Mouse (Mus musculus) myocyte (in vitro differentiated cells): ENCODE results near the gene Fkbp15. TPM values are rescaled to one million over a fixed set of nuclear protein-coding genes. Genes with fewer than 3 reads are reported as not detected.

Experiments
- H3K27me3 ChIP-seq: one replicate; pipeline ENCODE4 v1.6.1; 2011; ENCODE audit not compliant: control insufficient read depth, insufficient read depth, insufficient read length
- H3K36me3 ChIP-seq: one replicate; pipeline ENCODE4 v1.6.1; 2011; ENCODE audit not compliant: control insufficient read depth, insufficient read depth
- H3K4me2 ChIP-seq: one replicate; pipeline ENCODE4 v1.6.1; 2011; ENCODE audit warnings: low read depth, control low read depth
- H3K4me3 ChIP-seq: one replicate; pipeline ENCODE4 v1.5.1; 2011; ENCODE audit warnings: mild to moderate bottlenecking, control low read depth, moderate library complexity
- H3K79me2 ChIP-seq: one replicate; pipeline ENCODE4 v1.6.1; 2011; ENCODE audit not compliant: control insufficient read depth, insufficient read depth
- H3ac ChIP-seq: one replicate; pipeline ENCODE4 v1.6.1; 2011; ENCODE audit not compliant: control insufficient read depth, insufficient read length
- CEBPB ChIP-seq: IDR thresholded peaks from 2 replicates; pipeline ENCODE4 v1.6.1; 2011; ENCODE audit warnings: mild to moderate bottlenecking, moderate library complexity; ENCODE audit not compliant: poor library complexity, insufficient read depth, severe bottlenecking
- E2F4 ChIP-seq: IDR thresholded peaks from one replicate; pipeline ENCODE4 v1.6.1; 2011; ENCODE audit warnings: mild to moderate bottlenecking, control low read depth, moderate library complexity; ENCODE audit not compliant: insufficient read depth
- MAX ChIP-seq: IDR thresholded peaks from one replicate; pipeline ENCODE4 v1.6.1; 2011; ENCODE audit warnings: low read depth, mild to moderate bottlenecking, control low read depth
- MYOD1 ChIP-seq, 3 experiments: IDR thresholded peaks; one replicate each; pipeline ENCODE4 v1.6.1; 2011; ENCODE audit warnings: control low read depth in 2 of 3, low read depth in 2 of 3, mild to moderate bottlenecking in 2 of 3, moderate library complexity in 1 of 3; ENCODE audit not compliant: insufficient read length in 2 of 3, control insufficient read depth in 1 of 3
- MYOG ChIP-seq, 3 experiments: IDR thresholded peaks; one replicate each; pipeline ENCODE4 v1.6.1; 2011; ENCODE audit warnings: control low read depth in 2 of 3, low read depth in 2 of 3, mild to moderate bottlenecking in 2 of 3; ENCODE audit not compliant: insufficient read length in 2 of 3, control insufficient read depth in 1 of 3, insufficient read depth in 1 of 3
- POLR2A ChIP-seq: IDR thresholded peaks from one replicate; pipeline ENCODE4 v1.6.1; 2011; ENCODE audit warnings: low read depth, mild to moderate bottlenecking, control low read depth, moderate library complexity; ENCODE audit not compliant: insufficient read length
- POLR2AphosphoS2 ChIP-seq: IDR thresholded peaks from one replicate; pipeline ENCODE4 v1.6.1; 2011; ENCODE audit warnings: low read depth, control low read depth; ENCODE audit not compliant: insufficient read length
- REST ChIP-seq: IDR thresholded peaks from one replicate; pipeline ENCODE4 v1.6.1; 2011; ENCODE audit warnings: mild to moderate bottlenecking, control low read depth, moderate library complexity; ENCODE audit not compliant: insufficient read depth, insufficient read length
- SRF ChIP-seq: IDR thresholded peaks from one replicate; pipeline ENCODE4 v1.6.1; 2011; ENCODE audit warnings: low read depth; ENCODE audit not compliant: control insufficient read depth, insufficient read length
- TCF12 ChIP-seq: IDR thresholded peaks from one replicate; pipeline ENCODE4 v1.6.1; 2011; ENCODE audit warnings: mild to moderate bottlenecking, control low read depth; ENCODE audit not compliant: poor library complexity, insufficient read depth, severe bottlenecking
- TCF3 ChIP-seq: IDR thresholded peaks from one replicate; pipeline ENCODE4 v1.6.1; 2011; ENCODE audit warnings: low read depth, control low read depth; ENCODE audit not compliant: insufficient read length
- USF1 ChIP-seq: IDR thresholded peaks from one replicate; pipeline ENCODE4 v1.6.1; 2011; ENCODE audit warnings: low read depth, mild to moderate bottlenecking, control low read depth, moderate library complexity
- polyA plus RNA-seq: library from polyadenylated mRNA; unstranded; fragments of >200 nt; fragmentation: generic; extraction: Trizol; gene quantifications from one replicate; pipeline ENCODE4 v1.2.1, GENCODE M21; 2012; ENCODE audit warnings: missing spikeins

Gene Fkbp15
- polyA plus RNA-seq, 1 experiment = 18.4 TPM

DNA sequence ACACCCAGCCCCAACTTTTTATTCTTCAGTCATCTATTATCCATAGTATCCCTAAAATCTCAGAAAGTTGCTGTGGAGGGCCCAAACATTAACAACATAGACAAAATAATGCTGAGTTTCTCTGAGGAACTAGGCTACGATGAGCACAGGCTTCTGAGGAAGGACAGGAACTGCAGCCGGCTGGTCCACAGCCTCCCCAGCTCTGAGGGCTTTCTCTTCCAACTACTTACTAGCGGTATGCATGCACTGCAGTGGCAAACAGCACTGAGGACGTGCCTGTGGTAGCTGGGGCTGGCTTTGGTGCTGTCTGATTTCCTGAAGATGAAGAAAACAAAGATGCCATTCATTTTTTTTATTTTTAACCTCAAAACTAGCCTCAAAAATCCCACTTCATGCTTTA, 14.5 kb downstream of the Fkbp15 start:
- no peaks in the 10 kb centered on the region for H3K79me2 ChIP-seq
- no peak overlapping the region for H3K4me3 ChIP-seq
- no peak for TF ChIP-seq POLR2A
- TF ChIP-seq MYOD1 (IDR thresholded peaks at IDR 0.05; ENCODE audit: control insufficient read depth in 1 of 3, insufficient read length in 2 of 3, low read depth in 2 of 3) = no peak
- no peaks in the 10 kb centered on the region for H3K27me3 ChIP-seq
- no peak overlapping the region for H3K4me2 ChIP-seq
- peaks cover 30% of the 10 kb centered on the region for H3K36me3 ChIP-seq
- no peak overlapping the region for H3ac ChIP-seq

DNA sequence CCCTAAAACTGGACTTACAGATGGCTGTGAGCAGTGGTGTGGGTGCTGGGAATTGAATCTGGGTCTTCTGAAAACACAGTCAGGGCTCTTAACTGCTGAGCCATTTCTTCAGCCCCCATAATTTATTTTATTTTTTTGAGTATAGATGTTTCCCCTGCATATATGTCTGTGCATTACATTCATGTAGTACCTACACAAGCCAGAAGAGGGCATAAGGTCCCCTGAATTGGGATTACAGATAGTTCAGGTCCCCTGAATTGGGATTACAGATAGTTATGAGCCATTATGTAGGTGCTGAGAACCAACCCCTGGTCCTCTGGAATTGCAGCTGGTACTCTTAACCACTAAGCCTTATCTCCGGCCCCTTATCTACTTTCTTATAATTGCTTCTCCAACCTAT, 16.3 kb downstream of the Fkbp15 start:
- peaks cover 42% of the 10 kb centered on the region for H3K36me3 ChIP-seq
- no peaks in the 10 kb centered on the region for H3K79me2 ChIP-seq
- H3K4me2 ChIP-seq = no peak overlapping the region
- no peaks in the 10 kb centered on the region for H3K27me3 ChIP-seq
- H3K4me3 ChIP-seq = no peak overlapping the region
- TF ChIP-seq POLR2AphosphoS2 = no peak
- TF ChIP-seq USF1 = no peak
- no peak for TF ChIP-seq MYOG (IDR thresholded peaks at IDR 0.05; ENCODE audit: control insufficient read depth in 1 of 3, insufficient read depth in 1 of 3, insufficient read length in 2 of 3, low read depth in 2 of 3)
- TF ChIP-seq TCF3 = no peak
- no peak for TF ChIP-seq REST
- no peak for TF ChIP-seq E2F4
- TF ChIP-seq SRF = no peak
- no peak for TF ChIP-seq POLR2A
- TF ChIP-seq CEBPB = no peak
- no peak overlapping the region for H3ac ChIP-seq

DNA sequence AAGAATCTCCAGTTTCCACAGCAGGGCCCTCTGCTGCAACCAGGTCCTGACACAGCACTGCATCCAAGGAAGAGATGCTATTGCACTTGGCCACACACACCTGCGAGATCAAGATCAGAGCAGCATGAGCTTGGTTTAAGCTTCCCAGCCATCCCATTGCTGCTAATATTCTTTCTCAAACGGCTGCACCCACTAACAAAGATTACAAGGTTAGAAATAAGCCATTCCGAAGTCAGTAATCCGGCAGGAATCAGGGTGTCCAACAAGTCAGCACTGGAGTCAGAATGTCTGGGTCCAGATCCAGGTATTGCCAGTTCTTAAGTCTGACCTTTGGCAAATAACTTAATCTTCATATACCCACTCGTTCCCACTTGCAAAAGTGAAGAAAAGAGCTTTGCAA, 21.8 kb downstream of the Fkbp15 start:
- H3K79me2 ChIP-seq = no peaks in the 10 kb centered on the region
- TF ChIP-seq MYOD1 (IDR thresholded peaks at IDR 0.05; ENCODE audit: control insufficient read depth in 1 of 3, insufficient read length in 2 of 3, low read depth in 2 of 3) (no peak), USF1 (no peak), TCF12 (no peak)
- no peak overlapping the region for H3K4me3 ChIP-seq
- H3ac ChIP-seq = no peak overlapping the region
- no peak overlapping the region for H3K4me2 ChIP-seq
- peaks cover 42% of the 10 kb centered on the region for H3K36me3 ChIP-seq
- no peaks in the 10 kb centered on the region for H3K27me3 ChIP-seq

DNA sequence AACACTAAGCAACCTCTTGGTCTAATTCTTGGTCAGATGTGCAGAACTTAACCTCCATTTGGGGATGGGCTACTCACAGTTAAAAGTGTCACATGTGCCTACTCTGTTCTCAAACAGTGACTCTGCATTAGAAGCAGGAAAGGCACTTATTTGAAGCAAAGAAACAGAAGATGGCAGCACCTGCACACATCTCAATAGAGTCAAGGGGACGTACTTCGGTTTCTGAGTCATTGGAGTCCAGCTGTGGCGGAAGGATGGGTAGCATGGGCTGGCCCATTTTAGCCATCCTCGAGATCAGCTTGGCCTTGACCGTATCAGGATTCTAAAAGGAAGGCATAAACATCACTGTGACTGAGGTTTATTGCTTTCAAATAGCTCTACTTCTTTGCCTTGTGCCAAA, 28.4 kb downstream of the Fkbp15 start:
- H3ac ChIP-seq = no peak overlapping the region
- H3K36me3 ChIP-seq = peaks cover 32% of the 10 kb centered on the region
- no peaks in the 10 kb centered on the region for H3K27me3 ChIP-seq
- H3K4me2 ChIP-seq = no peak overlapping the region
- H3K4me3 ChIP-seq = no peak overlapping the region
- H3K79me2 ChIP-seq = no peaks in the 10 kb centered on the region
- TF ChIP-seq CEBPB (no peak), POLR2AphosphoS2 (no peak), USF1 (no peak), TCF3 (no peak), POLR2A (no peak), REST (no peak), MYOG (IDR thresholded peaks at IDR 0.05; ENCODE audit: control insufficient read depth in 1 of 3, insufficient read depth in 1 of 3, insufficient read length in 2 of 3, low read depth in 2 of 3) (no peak), TCF12 (no peak), E2F4 (no peak), SRF (no peak), MAX (no peak), MYOD1 (IDR thresholded peaks at IDR 0.05; ENCODE audit: control insufficient read depth in 1 of 3, insufficient read length in 2 of 3, low read depth in 2 of 3) (no peak)

GRCm38 (mm10) chr4:62328941-62329660, 31.2 kb downstream of the Fkbp15 start:
- Histone ChIP-seq H3K79me2 (no peaks in the 10 kb centered on the region), H3K36me3 (peaks cover 38% of the 10 kb centered on the region), H3ac (no peak overlapping the region)

DNA sequence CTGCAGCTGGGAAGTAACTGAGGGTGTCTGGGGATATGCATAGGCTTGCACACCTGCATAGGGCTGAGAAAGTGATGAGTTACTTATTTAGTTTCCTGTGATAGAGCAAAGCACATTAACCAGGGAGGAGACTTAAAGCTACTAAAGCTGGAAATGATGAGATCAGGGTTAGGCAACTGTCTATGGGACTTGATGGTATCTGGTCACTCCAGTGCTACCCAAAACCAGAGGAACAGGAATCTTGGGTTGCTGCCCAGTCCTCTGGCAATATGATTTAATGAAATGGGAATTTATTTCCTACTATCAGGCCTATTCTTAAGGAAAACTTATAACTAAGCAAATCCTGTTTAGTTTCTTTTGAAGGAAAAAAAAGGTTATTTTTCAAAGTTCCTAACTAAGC, 34.2 kb downstream of the Fkbp15 start:
- H3K4me2 ChIP-seq = no peak overlapping the region
- TF ChIP-seq SRF = no peak
- TF ChIP-seq CEBPB = no peak
- TF ChIP-seq MYOD1 (IDR thresholded peaks at IDR 0.05; ENCODE audit: control insufficient read depth in 1 of 3, insufficient read length in 2 of 3, low read depth in 2 of 3) = no peak
- no peak for TF ChIP-seq USF1
- no peak for TF ChIP-seq E2F4
- no peak for TF ChIP-seq TCF3
- no peak for TF ChIP-seq POLR2A
- TF ChIP-seq MYOG (IDR thresholded peaks at IDR 0.05; ENCODE audit: control insufficient read depth in 1 of 3, insufficient read depth in 1 of 3, insufficient read length in 2 of 3, low read depth in 2 of 3) = no peak
- TF ChIP-seq TCF12 = no peak
- H3K4me3 ChIP-seq = no peak overlapping the region
- no peak overlapping the region for H3ac ChIP-seq
- H3K79me2 ChIP-seq = no peaks in the 10 kb centered on the region
- peaks cover 49% of the 10 kb centered on the region for H3K36me3 ChIP-seq
- no peaks in the 10 kb centered on the region for H3K27me3 ChIP-seq

More at GRCm38 (mm10) chr4:62328941-62329660, 31.2 kb downstream of the Fkbp15 start:
- no peaks in the 10 kb centered on the region for H3K27me3 ChIP-seq
- TF ChIP-seq TCF12 (no peak), MAX (no peak), POLR2A (no peak), USF1 (no peak), SRF (no peak)
- H3K4me3 ChIP-seq = no peak overlapping the region
- H3K4me2 ChIP-seq = no peak overlapping the region
